Mouse (Mus musculus) stomach, postnatal 0 days (tissue): ENCODE data around the gene Ppig.

ENCODE experiments used
- CTCF ChIP-seq: IDR thresholded peaks from 2 replicates; pipeline ENCODE4 v1.5.1; 2016; ENCODE audit warnings: antibody characterized with exemption, low read depth, mild to moderate bottlenecking, moderate library complexity
- EP300 ChIP-seq: optimal IDR thresholded peaks from 2 replicates; pipeline ENCODE3; 2016; ENCODE audit warnings: antibody characterized with exemption

DNA sequence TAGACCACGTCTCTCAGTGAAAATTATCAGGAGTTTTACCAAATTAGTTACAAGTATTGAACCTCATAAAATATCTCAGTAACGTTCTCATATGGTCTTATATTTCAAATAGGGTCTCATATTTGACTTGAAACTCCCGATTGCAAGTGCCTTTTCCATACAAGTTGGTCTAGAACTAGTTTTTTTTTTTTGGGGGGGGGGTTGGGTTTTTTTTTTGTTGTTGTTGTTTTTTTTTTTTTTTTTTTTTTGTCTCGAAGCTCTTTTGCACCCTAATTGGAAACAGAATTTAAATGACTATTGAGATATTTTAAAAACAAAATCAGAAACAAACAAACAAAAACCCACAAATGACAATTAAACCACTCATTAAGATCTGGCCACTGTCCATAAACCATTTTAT, 68.4 kb downstream of the Ppig start:
- TF ChIP-seq EP300, result no peak
- no peak for TF ChIP-seq CTCF
